Mouse (Mus musculus): ENCODE data around the gene Zc3hc1. TPM values are rescaled to one million over a fixed set of nuclear protein-coding genes. Genes with fewer than 3 reads are reported as not detected.
A peak's percentile ranks its signal among the peaks of the same experiment; 100 is the strongest.

Zc3hc1 gene
- polyA plus RNA-seq, 2 experiments = 13.7 to 23.4 TPM

DNA sequence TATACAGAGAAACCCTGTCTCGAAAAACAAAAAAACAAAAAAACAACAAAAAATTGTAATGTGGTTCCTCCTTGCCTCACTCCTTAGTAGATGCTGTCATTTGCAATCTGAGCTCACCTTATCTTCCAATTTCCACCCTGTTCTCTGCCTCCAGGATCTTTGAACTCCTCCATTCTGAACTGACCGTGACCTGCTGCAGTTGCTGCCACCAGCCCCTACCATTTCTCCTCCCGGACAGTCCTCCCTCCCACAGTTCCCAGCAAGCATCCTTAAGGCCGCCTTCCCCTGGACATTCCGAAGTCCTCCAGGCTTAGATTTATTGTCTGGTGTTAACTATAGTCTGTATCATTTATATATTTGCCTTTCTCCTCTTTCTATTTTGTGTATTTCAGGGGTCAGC lies 60.1 kb downstream of the Zc3hc1 start:
- WGBS (ENCODE audit: insufficient replicate concordance) = 68% methylated on average over 5 of the region's 5 CpGs
- Histone ChIP-seq H3K9ac (replicated peaks) (no peak overlapping the region), H3K27me3 (ENCODE audit: control insufficient read depth, insufficient read depth, low read length) (no peaks in the 10 kb centered on the region), H3K27ac (no peak overlapping the region), H3K4me3 (ENCODE audit: insufficient read depth in 1 of 2, low read depth in 2 of 2, low read length in 2 of 2) (no peak overlapping the region), H3K4me2 (ENCODE audit: low read depth) (no peak overlapping the region), H3K9me3 (ENCODE audit: control insufficient read depth, low read length) (no peaks in the 10 kb centered on the region), H3K36me3 (replicated peaks; ENCODE audit: control insufficient read depth, insufficient read depth, low read depth) (no peaks in the 10 kb centered on the region), H3K4me1 (replicated peaks; ENCODE audit: control insufficient read depth in 2 of 2, insufficient read depth in 2 of 2, low read length in 1 of 2) (peaks cover 0 to 10% of the 10 kb centered on the region in 2 experiments; a peak in 2 of 4 replicates)
- ATAC-seq (ENCODE audit: insufficient read depth) = no peak
- TF ChIP-seq CTCF (IDR thresholded peaks at IDR 0.05; ENCODE audit: low read depth) (no peak), EP300 (IDR thresholded peaks at IDR 0.05; ENCODE audit: low read depth) (no peak)
- DNase-seq (ENCODE audit: low read depth in 3 of 3, low spot score in 3 of 3) = no peak

GRCm38 (mm10) chr6:30325932-30326501 lies 64.8 kb downstream of the Zc3hc1 start:
- ATAC-seq (ENCODE audit: insufficient read depth) = no peak
- peak in 1 of 3 experiments; percentile 10 for DNase-seq (ENCODE audit: low read depth in 3 of 3, low spot score in 3 of 3)
- H3K27me3 ChIP-seq (ENCODE audit: control insufficient read depth, insufficient read depth, low read length) = no peaks in the 10 kb centered on the region

DNA sequence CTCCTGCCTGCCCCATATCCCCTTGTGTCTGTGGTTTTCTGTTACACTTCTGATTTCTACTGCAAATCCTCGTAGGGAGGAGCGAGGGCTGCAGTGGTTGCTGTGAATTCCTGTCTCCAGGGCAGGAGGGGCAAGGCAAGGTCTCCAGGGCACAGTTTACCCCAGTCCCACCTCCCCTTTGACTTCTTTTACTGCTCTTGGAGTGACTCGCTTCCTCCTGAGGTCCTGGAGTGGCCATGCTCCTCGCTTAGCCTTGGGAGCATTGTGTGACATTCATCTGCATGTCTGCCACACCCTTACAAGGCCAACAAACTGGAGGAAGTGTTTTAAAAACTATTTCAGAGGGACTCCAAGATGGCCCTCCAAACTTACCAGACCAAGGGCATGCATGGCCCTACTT lies 69.8 kb downstream of the Zc3hc1 start:
- Histone ChIP-seq H3K9me3 (ENCODE audit: control insufficient read depth, low read length) (no peaks in the 10 kb centered on the region), H3K4me3 (ENCODE audit: insufficient read depth in 1 of 2, low read depth in 2 of 2, low read length in 2 of 2) (no peak overlapping the region), H3K4me2 (ENCODE audit: low read depth) (no peak overlapping the region), H3K9ac (replicated peaks) (no peak overlapping the region), H3K27ac (no peak overlapping the region), H3K36me3 (replicated peaks; ENCODE audit: control insufficient read depth, insufficient read depth, low read depth) (no peaks in the 10 kb centered on the region), H3K4me1 (replicated peaks; ENCODE audit: control insufficient read depth in 2 of 2, insufficient read depth in 2 of 2, low read length in 1 of 2) (peaks cover 0 to 3% of the 10 kb centered on the region in 2 experiments; a peak in 2 of 4 replicates), H3K27me3 (ENCODE audit: control insufficient read depth, insufficient read depth, low read length) (no peaks in the 10 kb centered on the region)
- WGBS (ENCODE audit: insufficient replicate concordance) = 27% methylated on average over 4 of the region's 4 CpGs
- DNase-seq (ENCODE audit: low read depth in 3 of 3, low spot score in 3 of 3) = no peak
- ATAC-seq (ENCODE audit: insufficient read depth) = no peak
- TF ChIP-seq CTCF (IDR thresholded peaks at IDR 0.05; ENCODE audit: low read depth) (no peak), EP300 (IDR thresholded peaks at IDR 0.05; ENCODE audit: low read depth) (no peak)

More at GRCm38 (mm10) chr6:30325932-30326501, 64.8 kb downstream of the Zc3hc1 start:
- Histone ChIP-seq H3K4me2 (ENCODE audit: low read depth) (no peak overlapping the region), H3K9me3 (ENCODE audit: control insufficient read depth, low read length) (no peaks in the 10 kb centered on the region), H3K9ac (replicated peaks) (no peak overlapping the region), H3K4me1 (replicated peaks; ENCODE audit: control insufficient read depth in 2 of 2, insufficient read depth in 2 of 2, low read length in 1 of 2) (peaks cover 0 to 9% of the 10 kb centered on the region in 2 experiments; a peak in 2 of 4 replicates), H3K4me3 (ENCODE audit: insufficient read depth in 1 of 2, low read depth in 2 of 2, low read length in 2 of 2) (no peak overlapping the region), H3K36me3 (replicated peaks; ENCODE audit: control insufficient read depth, insufficient read depth, low read depth) (no peaks in the 10 kb centered on the region), H3K27ac (no peak overlapping the region)
- TF ChIP-seq CTCF (IDR thresholded peaks at IDR 0.05; ENCODE audit: low read depth) (no peak), EP300 (IDR thresholded peaks at IDR 0.05; ENCODE audit: low read depth) (no peak)
- 9% methylated on average over 4 of the region's 4 CpGs for WGBS (ENCODE audit: insufficient replicate concordance)

GRCm38 (mm10) chr6:30319216-30319615 lies 71.6 kb downstream of the Zc3hc1 start:
- no peaks in the 10 kb centered on the region for H3K4me1 ChIP-seq (replicated peaks; ENCODE audit: control insufficient read depth in 2 of 2, insufficient read depth in 2 of 2, low read length in 1 of 2)
- no peak overlapping the region for H3K4me3 ChIP-seq (ENCODE audit: insufficient read depth in 1 of 2, low read depth in 2 of 2, low read length in 2 of 2)
- no peak for TF ChIP-seq EP300 (IDR thresholded peaks at IDR 0.05; ENCODE audit: low read depth)
- no peak for TF ChIP-seq CTCF (IDR thresholded peaks at IDR 0.05; ENCODE audit: low read depth)
- H3K36me3 ChIP-seq (replicated peaks; ENCODE audit: control insufficient read depth, insufficient read depth, low read depth) = no peaks in the 10 kb centered on the region
- no peak overlapping the region for H3K4me2 ChIP-seq (ENCODE audit: low read depth)
- no peak overlapping the region for H3K27ac ChIP-seq
- ATAC-seq (ENCODE audit: insufficient read depth) (no peak), DNase-seq (ENCODE audit: low read depth in 3 of 3, low spot score in 3 of 3) (no peak)
- no peak overlapping the region for H3K9ac ChIP-seq (replicated peaks)
- 58% methylated on average over 5 of the region's 5 CpGs for WGBS (ENCODE audit: insufficient replicate concordance)
- H3K9me3 ChIP-seq (ENCODE audit: control insufficient read depth, low read length) = no peaks in the 10 kb centered on the region
- H3K27me3 ChIP-seq (ENCODE audit: control insufficient read depth, insufficient read depth, low read length) = no peaks in the 10 kb centered on the region

Other genes starting within 250 kb of the Zc3hc1 start
- gene Ube2h, start 86.5 kb downstream of the Zc3hc1 start, polyA plus RNA-seq (2012; rRNA removed) = 13.8 and 18.7 TPM in 2 replicates
- 27.4 and 29.6 TPM in 2 replicates for gene Ube2h, start 86.5 kb downstream of the Zc3hc1 start, polyA plus RNA-seq (2014; fragmentation: Nextera tagmentation; extraction: Ambion mirVana)
- 8.0 and 12.8 TPM in 2 replicates for gene Klhdc10, start 10.8 kb upstream of the Zc3hc1 start, polyA plus RNA-seq (2012; rRNA removed)
- 8.9 and 9.4 TPM in 2 replicates for gene Klhdc10, start 10.8 kb upstream of the Zc3hc1 start, polyA plus RNA-seq (2014; fragmentation: Nextera tagmentation; extraction: Ambion mirVana)
- gene Tmem209, start 118.8 kb upstream of the Zc3hc1 start, polyA plus RNA-seq (2012; rRNA removed) = 15.9 and 17.6 TPM in 2 replicates
- 19.6 and 20.0 TPM in 2 replicates for gene Tmem209, start 118.8 kb upstream of the Zc3hc1 start, polyA plus RNA-seq (2014; fragmentation: Nextera tagmentation; extraction: Ambion mirVana)
- 0.10 TPM in 1 of 2 replicates, not detected in the other for gene Ssmem1, start 118.8 kb upstream of the Zc3hc1 start, polyA plus RNA-seq (2012; rRNA removed)
- gene Ssmem1, start 118.8 kb upstream of the Zc3hc1 start, polyA plus RNA-seq (2014; fragmentation: Nextera tagmentation; extraction: Ambion mirVana) = 0.14 TPM in 1 of 2 replicates, not detected in the other
- 0.60 and 0.63 TPM in 2 replicates for gene Cpa2, start 150.6 kb upstream of the Zc3hc1 start, polyA plus RNA-seq (2012; rRNA removed)
- gene Cpa2, start 150.6 kb upstream of the Zc3hc1 start, polyA plus RNA-seq (2014; fragmentation: Nextera tagmentation; extraction: Ambion mirVana) = 0.56 and 2.1 TPM in 2 replicates
- gene Cpa4, start 177.3 kb upstream of the Zc3hc1 start, polyA plus RNA-seq (2012; rRNA removed) = 0.05 and 0.07 TPM in 2 replicates
- 0.05 TPM in 1 of 2 replicates, not detected in the other for gene Cpa4, start 177.3 kb upstream of the Zc3hc1 start, polyA plus RNA-seq (2014; fragmentation: Nextera tagmentation; extraction: Ambion mirVana)
- gene Cpa5, start 220.0 kb upstream of the Zc3hc1 start, polyA plus RNA-seq (2012; rRNA removed) = 0.02 TPM in 1 of 2 replicates, not detected in the other
- gene Cpa5, start 220.0 kb upstream of the Zc3hc1 start, polyA plus RNA-seq (2014; fragmentation: Nextera tagmentation; extraction: Ambion mirVana) = not detected in 2 replicates
- 1.4 and 2.1 TPM in 2 replicates for gene Cpa1, start 248.2 kb upstream of the Zc3hc1 start, polyA plus RNA-seq (2012; rRNA removed)
- gene Cpa1, start 248.2 kb upstream of the Zc3hc1 start, polyA plus RNA-seq (2014; fragmentation: Nextera tagmentation; extraction: Ambion mirVana) = 0.11 and 1.5 TPM in 2 replicates